Mouse (Mus musculus) G1E (cell line): ENCODE measurements around the gene Znfx1.

ENCODE experiments used
- CTCF ChIP-seq: IDR thresholded peaks from 2 replicates; pipeline ENCODE4 v1.5.1; 2012; ENCODE audit warnings: low read depth, low read length, inconsistent platforms, mixed read lengths
- TAL1 ChIP-seq: conservative IDR thresholded peaks from 2 replicates; pipeline ENCODE4 v1.6.1; 2012; ENCODE audit warnings: low read depth, low read length, inconsistent platforms, mixed read lengths

DNA sequence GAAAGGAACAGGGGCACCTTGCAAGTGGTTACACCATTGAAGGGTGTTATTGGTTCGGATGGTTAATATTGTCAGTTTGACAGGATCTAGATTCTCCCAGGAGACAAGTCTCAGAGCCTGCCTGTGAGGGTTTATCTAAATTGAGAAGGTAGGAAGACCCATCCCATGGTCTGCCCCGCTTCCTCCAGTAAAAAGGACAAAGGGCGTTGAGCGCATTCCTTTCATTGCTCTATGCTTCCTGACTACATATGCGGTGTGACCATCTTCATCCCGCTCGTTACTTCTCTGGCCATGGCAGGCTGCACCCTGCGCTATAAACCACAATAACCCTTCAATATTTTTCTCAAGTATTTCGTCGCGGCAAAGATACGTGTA lies 8.4 kb upstream of the Znfx1 start:
- no peak for TF ChIP-seq CTCF
- TF ChIP-seq TAL1: no peak
